Mouse (Mus musculus) lung, adult 2 months (tissue): ENCODE measurements around the gene Rpl28.
"Not testable (repeated sequence)": the region's sequence is repeated elsewhere in the genome, so short reads cannot be mapped to it uniquely, and the experiment has no call there.

Experiments
- CTCF ChIP-seq: fragments of 200-500 bp; IDR thresholded peaks from 2 replicates; pipeline ENCODE4 v1.5.1; 2011; ENCODE audit warnings: mild to moderate bottlenecking, low read length, control low read depth; ENCODE audit not compliant: insufficient read depth
- POLR2A ChIP-seq: fragments of 200-500 bp; IDR thresholded peaks from 2 replicates; pipeline ENCODE4 v1.6.1; 2011; ENCODE audit warnings: low read depth, mild to moderate bottlenecking, control low read depth, low read length, borderline replicate concordance; ENCODE audit errors: extremely low read depth

GRCm38 (mm10) chr7:4811131-4811530, 18.5 kb downstream of the Rpl28 start:
- not testable (repeated sequence) for TF ChIP-seq CTCF, POLR2A
